Mouse (Mus musculus) forebrain, embryonic 15.5 days (tissue): Measurements from ENCODE around the gene Sap30l. TPM values are rescaled to one million over a fixed set of nuclear protein-coding genes. Genes with fewer than 3 reads are reported as not detected.

ENCODE experiments used
- ATAC-seq: fragments of 200-750 bp; cut with Nextera tagmentation; replicated peaks from 2 replicates; pipeline ENCODE4 v1.8.0; 2017; ENCODE audit warnings: mild to moderate bottlenecking, moderate TSS enrichment, moderate library complexity
- H3K27ac ChIP-seq: fragments of 300-500 bp; sonication (generic); replicated peaks from 2 replicates; pipeline ENCODE4 v1.5.1; 2015; ENCODE audit warnings: mild to moderate bottlenecking, inconsistent platforms
- H3K27me3 ChIP-seq: fragments of 300-500 bp; sonication (generic); 2 replicates; pipeline ENCODE4 v1.6.1; 2015; ENCODE audit warnings: inconsistent platforms
- H3K36me3 ChIP-seq: fragments of 300-500 bp; sonication (generic); 2 replicates; pipeline ENCODE4 v1.6.1; 2015; ENCODE audit warnings: mild to moderate bottlenecking, inconsistent platforms
- H3K4me1 ChIP-seq: fragments of 300-500 bp; sonication (generic); 2 replicates; pipeline ENCODE4 v1.6.1; 2015; ENCODE audit warnings: inconsistent platforms
- H3K4me2 ChIP-seq: fragments of 300-500 bp; sonication (generic); replicated peaks from 2 replicates; pipeline ENCODE4 v1.6.1; 2015; ENCODE audit warnings: mild to moderate bottlenecking, inconsistent platforms
- H3K4me3 ChIP-seq: fragments of 300-500 bp; sonication (generic); 2 replicates; pipeline ENCODE4 v1.5.1; 2015; ENCODE audit warnings: mild to moderate bottlenecking, inconsistent platforms
- H3K9ac ChIP-seq: fragments of 300-500 bp; sonication (generic); replicated peaks from 2 replicates; pipeline ENCODE4 v1.6.1; 2015; ENCODE audit warnings: mild to moderate bottlenecking, inconsistent platforms
- H3K9me3 ChIP-seq: fragments of 300-500 bp; sonication (generic); 2 replicates; pipeline ENCODE4 v1.6.1; 2016; ENCODE audit warnings: inconsistent platforms
- WGBS: fragments of 180-500 bp; shearing (Covaris S2); methylation state at CpG from one replicate; pipeline ENCODE4 v1.1.7; 2015; ENCODE audit warnings: mixed read lengths; 5-methylcytosine and 5-hydroxymethylcytosine counted together
- polyA plus RNA-seq: library from polyadenylated mRNA; unstranded; fragments of >200 nt; fragmentation: Nextera tagmentation; extraction: Ambion mirVana; gene quantifications from 2 replicates; pipeline ENCODE4 v1.2.1, GENCODE M21; 2015

The Sap30l gene
- polyA plus RNA-seq = 10.3 and 11.8 TPM in 2 replicates

DNA sequence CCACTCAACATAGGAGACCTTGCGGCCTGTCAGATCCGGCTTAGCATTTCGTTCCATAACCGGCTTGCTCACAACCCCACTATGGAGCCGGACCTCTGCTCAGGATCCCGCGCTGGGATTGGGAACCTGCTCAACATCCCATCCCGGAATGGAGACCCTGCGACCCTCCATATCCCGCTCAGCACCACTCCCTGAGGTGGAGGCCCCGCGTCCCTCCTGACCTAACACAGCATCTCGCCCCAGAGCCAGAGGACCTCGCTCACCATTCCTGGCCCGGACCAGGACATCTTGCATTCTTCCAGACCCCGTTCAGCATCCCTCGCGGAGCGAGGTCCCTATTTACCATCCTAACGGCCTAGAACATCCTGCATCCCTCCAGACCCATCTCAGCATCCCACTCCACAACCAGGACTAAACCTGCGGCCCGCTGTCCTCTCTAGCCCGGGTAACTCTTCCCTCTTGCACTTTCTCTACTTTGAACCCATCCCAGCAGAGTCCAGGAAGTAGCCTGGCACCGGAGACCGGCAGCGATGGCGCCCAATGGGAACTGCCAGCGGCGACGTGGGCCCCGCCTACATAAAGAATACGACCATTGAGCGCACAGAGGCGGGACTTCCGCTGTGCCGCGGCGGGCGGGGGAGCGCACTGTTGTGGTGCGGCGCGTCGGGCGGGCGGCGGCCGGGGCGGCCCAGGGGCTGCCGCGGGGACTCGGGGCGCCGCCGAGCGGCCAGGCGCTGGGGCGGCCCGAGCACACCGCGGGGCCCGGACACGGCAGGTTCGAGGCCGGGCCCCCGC lies at the start of gene Sap30l:
Sap30l (plus strand) TSS at position 667 of the 795 bp plus-strand sequence.
- Histone ChIP-seq H3K4me3 (peak within 1 kb of the TSS; percentile 91), H3K4me2 (peak within 1 kb of the TSS; percentile 86), H3K36me3 (no peaks in the 10 kb centered on the region), H3K27me3 (no peaks in the 10 kb centered on the region), H3K9ac (peak within 1 kb of the TSS; percentile 80), H3K9me3 (no peaks in the 10 kb centered on the region), H3K4me1 (peaks cover 29% of the 10 kb centered on the region), H3K27ac (peak within 1 kb of the TSS; percentile 51)
- under 1% methylated on average over 66 of the region's 66 CpGs for WGBS
- peak; percentile 98 for ATAC-seq

DNA sequence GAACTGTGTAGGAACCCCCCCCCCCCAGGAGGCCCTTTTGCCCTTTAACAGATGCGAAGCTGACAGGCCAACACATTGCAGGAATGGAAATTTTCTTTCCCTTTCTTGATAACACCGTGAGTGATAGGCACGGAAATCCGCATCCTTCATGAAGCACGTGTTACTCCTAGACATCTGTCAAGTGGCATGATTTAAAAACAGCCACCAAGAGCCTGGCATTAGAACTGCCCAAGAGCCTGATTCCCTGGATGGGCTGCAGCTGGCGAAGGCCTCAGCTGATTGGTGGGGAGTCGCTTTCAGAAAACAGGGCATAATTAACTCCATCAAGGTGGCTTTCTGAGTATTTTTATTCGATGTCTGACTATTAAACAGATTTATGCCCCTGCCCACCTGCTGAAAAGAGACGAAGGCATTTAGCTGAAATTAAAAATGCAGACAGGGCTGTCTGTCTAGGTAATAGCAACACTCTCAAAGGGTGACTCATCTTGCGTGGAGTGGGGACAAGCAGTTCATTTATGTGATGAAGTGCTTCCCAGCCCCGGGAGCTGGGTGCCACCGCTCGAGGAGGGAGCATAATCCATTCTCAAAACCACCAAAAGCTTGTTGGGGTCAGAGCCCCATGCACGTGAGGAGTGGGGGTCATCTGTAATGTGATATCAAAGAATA lies 47.8 kb upstream of the Sap30l start:
- no peaks in the 10 kb centered on the region for H3K9me3 ChIP-seq
- H3K4me3 ChIP-seq = no peak overlapping the region
- H3K27me3 ChIP-seq = no peaks in the 10 kb centered on the region
- no peaks in the 10 kb centered on the region for H3K36me3 ChIP-seq
- H3K4me1 ChIP-seq = peaks cover 22% of the 10 kb centered on the region
- 39% methylated on average over 14 of the region's 14 CpGs for WGBS
- H3K9ac ChIP-seq = no peak overlapping the region
- peak; percentile 55 for ATAC-seq
- H3K4me2 ChIP-seq = no peak overlapping the region
- H3K27ac ChIP-seq = peak overlapping the region; percentile 32; the same call in 1 of the 2 replicates

- Histone ChIP-seq H3K27ac (no peak overlapping the region), H3K36me3 (no peaks in the 10 kb centered on the region), H3K27me3 (no peaks in the 10 kb centered on the region), H3K4me2 (no peak overlapping the region), H3K9ac (no peak overlapping the region), H3K4me3 (no peak overlapping the region), H3K4me1 (peaks cover 10% of the 10 kb centered on the region), H3K9me3 (no peaks in the 10 kb centered on the region)
- ATAC-seq = no peak
- WGBS = 87% methylated on average over 9 of the region's 9 CpGs
Measured at GRCm38 (mm10) chr11:57758621-57759020, 42.8 kb upstream of the Sap30l start.

GRCm38 (mm10) chr11:57760509-57761058 lies 40.9 kb upstream of the Sap30l start:
- no peak overlapping the region for H3K9ac ChIP-seq
- ATAC-seq = peak; percentile 66
- H3K9me3 ChIP-seq = no peaks in the 10 kb centered on the region
- WGBS = 3% methylated on average over 14 of the region's 14 CpGs
- no peak overlapping the region for H3K4me2 ChIP-seq
- H3K27ac ChIP-seq = 0 out of 2 replicates have a peak overlapping the region, but pooled peaks have one; percentile 25
- peaks cover 6% of the 10 kb centered on the region; the same call in 1 of the 2 replicates for H3K4me1 ChIP-seq
- H3K27me3 ChIP-seq = no peaks in the 10 kb centered on the region
- no peak overlapping the region for H3K4me3 ChIP-seq
- no peaks in the 10 kb centered on the region for H3K36me3 ChIP-seq

- no peak overlapping the region for H3K27ac ChIP-seq
- H3K4me2 ChIP-seq = no peak overlapping the region
- 93% methylated on average over 4 of the region's 4 CpGs for WGBS
- no peak overlapping the region for H3K4me3 ChIP-seq
- H3K4me1 ChIP-seq = peaks cover 6% of the 10 kb centered on the region; the same call in 1 of the 2 replicates
- H3K9ac ChIP-seq = no peak overlapping the region
- ATAC-seq = no peak
- no peaks in the 10 kb centered on the region for H3K9me3 ChIP-seq
- H3K36me3 ChIP-seq = no peaks in the 10 kb centered on the region
- no peaks in the 10 kb centered on the region for H3K27me3 ChIP-seq
Measured at GRCm38 (mm10) chr11:57761347-57761746, 40.1 kb upstream of the Sap30l start.

GRCm38 (mm10) chr11:57764124-57764523 lies 37.3 kb upstream of the Sap30l start:
- 88% methylated on average over 3 of the region's 3 CpGs for WGBS
- H3K4me2 ChIP-seq = no peak overlapping the region
- no peak overlapping the region for H3K9ac ChIP-seq
- H3K4me3 ChIP-seq = no peak overlapping the region
- peaks cover 4% of the 10 kb centered on the region for H3K27me3 ChIP-seq
- peaks cover 6% of the 10 kb centered on the region; the same call in 1 of the 2 replicates for H3K4me1 ChIP-seq
- no peaks in the 10 kb centered on the region for H3K36me3 ChIP-seq
- no peak overlapping the region for H3K27ac ChIP-seq
- H3K9me3 ChIP-seq = no peaks in the 10 kb centered on the region
- ATAC-seq = no peak

- Histone ChIP-seq H3K36me3 (no peaks in the 10 kb centered on the region), H3K4me1 (no peaks in the 10 kb centered on the region), H3K27me3 (peaks cover 28% of the 10 kb centered on the region), H3K9me3 (no peaks in the 10 kb centered on the region), H3K4me3 (no peak overlapping the region), H3K4me2 (no peak overlapping the region), H3K9ac (no peak overlapping the region), H3K27ac (no peak overlapping the region)
- WGBS = 58% methylated on average over 12 of the region's 12 CpGs
- ATAC-seq = no peak
Measured at GRCm38 (mm10) chr11:57766617-57767016, 34.8 kb upstream of the Sap30l start.

DNA sequence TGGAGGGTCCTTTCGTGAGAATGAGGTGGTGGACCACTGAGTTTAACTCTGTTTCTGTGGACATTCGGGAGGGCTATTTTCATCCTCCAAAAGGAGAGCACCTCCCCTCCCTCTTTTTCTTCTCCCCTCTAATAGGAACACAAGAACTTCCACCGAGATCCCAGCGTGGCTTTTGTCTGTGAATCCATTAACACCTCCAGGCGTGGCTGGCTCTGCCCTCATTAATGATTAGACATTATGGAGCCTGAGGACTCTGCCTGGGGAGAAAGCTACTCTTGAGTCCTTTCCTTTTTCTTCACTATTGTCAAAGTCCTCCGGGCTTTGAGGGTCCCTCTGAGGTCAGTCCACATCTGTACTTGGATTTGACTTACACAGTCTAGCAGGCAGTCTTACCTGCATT lies 34.3 kb upstream of the Sap30l start:
- Histone ChIP-seq H3K27me3 (peaks cover 33% of the 10 kb centered on the region), H3K9me3 (no peaks in the 10 kb centered on the region), H3K4me1 (no peaks in the 10 kb centered on the region), H3K4me2 (no peak overlapping the region), H3K27ac (no peak overlapping the region), H3K36me3 (no peaks in the 10 kb centered on the region), H3K9ac (no peak overlapping the region), H3K4me3 (no peak overlapping the region)
- ATAC-seq = no peak
- WGBS = 12% methylated on average over 6 of the region's 6 CpGs

- Histone ChIP-seq H3K4me3 (no peak overlapping the region), H3K4me1 (peaks cover 17% of the 10 kb centered on the region), H3K36me3 (no peaks in the 10 kb centered on the region), H3K9me3 (no peaks in the 10 kb centered on the region), H3K27ac (no peak overlapping the region), H3K4me2 (no peak overlapping the region), H3K27me3 (peaks cover 48% of the 10 kb centered on the region), H3K9ac (no peak overlapping the region)
- WGBS = 85% methylated on average over 5 of the region's 5 CpGs
- no peak for ATAC-seq
Measured at GRCm38 (mm10) chr11:57770776-57771175, 30.7 kb upstream of the Sap30l start.

- no peaks in the 10 kb centered on the region for H3K9me3 ChIP-seq
- no peak for ATAC-seq
- H3K27me3 ChIP-seq = peaks cover 56% of the 10 kb centered on the region
- WGBS = 90% methylated on average over 8 of the region's 8 CpGs
- peaks cover 17% of the 10 kb centered on the region for H3K4me1 ChIP-seq
- no peak overlapping the region for H3K9ac ChIP-seq
- no peak overlapping the region for H3K4me2 ChIP-seq
- no peaks in the 10 kb centered on the region for H3K36me3 ChIP-seq
- H3K4me3 ChIP-seq = no peak overlapping the region
- H3K27ac ChIP-seq = no peak overlapping the region
Measured at GRCm38 (mm10) chr11:57771676-57772075, 29.8 kb upstream of the Sap30l start.

GRCm38 (mm10) chr11:57773479-57773878 lies 28.0 kb upstream of the Sap30l start:
- Histone ChIP-seq H3K4me3 (no peak overlapping the region), H3K9ac (no peak overlapping the region), H3K4me2 (no peak overlapping the region), H3K9me3 (no peaks in the 10 kb centered on the region), H3K4me1 (peaks cover 17% of the 10 kb centered on the region), H3K36me3 (no peaks in the 10 kb centered on the region), H3K27me3 (peaks cover 64% of the 10 kb centered on the region), H3K27ac (peak overlapping the region; percentile 13; the same call in 1 of the 2 replicates)
- ATAC-seq = peak; percentile 21; the same call in 1 of the 2 replicates
- 5% methylated on average over 13 of the region's 13 CpGs for WGBS

- H3K27ac ChIP-seq = peak overlapping the region; percentile 13; the same call in 1 of the 2 replicates
Measured at GRCm38 (mm10) chr11:57773936-57774335, 27.5 kb upstream of the Sap30l start.

More at GRCm38 (mm10) chr11:57773936-57774335, 27.5 kb upstream of the Sap30l start:
- 0% methylated on average over 4 of the region's 4 CpGs for WGBS
- no peak overlapping the region for H3K4me3 ChIP-seq
- peaks cover 62% of the 10 kb centered on the region for H3K27me3 ChIP-seq
- H3K4me2 ChIP-seq = no peak overlapping the region
- peak; percentile 62 for ATAC-seq
- H3K4me1 ChIP-seq = peaks cover 20% of the 10 kb centered on the region
- no peaks in the 10 kb centered on the region for H3K36me3 ChIP-seq
- H3K9me3 ChIP-seq = no peaks in the 10 kb centered on the region
- H3K9ac ChIP-seq = no peak overlapping the region
